Mouse (Mus musculus): ENCODE results near the gene Met.

GRCm38 (mm10) chr6:17508184-17508583 lies 44.6 kb downstream of the Met start:
- no peak for TF ChIP-seq CHD2 (IDR thresholded peaks at IDR 0.05; ENCODE audit: low read depth, low read length)
- no peak for TF ChIP-seq ZC3H11A (IDR thresholded peaks at IDR 0.05; ENCODE audit: borderline replicate concordance, low read depth, low read length)

All from ES-E14 (cell line).